Mouse (Mus musculus) left cerebral cortex, postnatal 36 days (tissue): Measurements from ENCODE around the gene Mob1a. TPM values are rescaled to one million over a fixed set of nuclear protein-coding genes. Genes with fewer than 3 reads are reported as not detected.
A peak's percentile ranks its signal among the peaks of the same experiment; 100 is the strongest.
"Not testable (repeated sequence)": the region's sequence is repeated elsewhere in the genome, so short reads cannot be mapped to it uniquely, and the experiment has no call there.

Experiments used
- DNase-seq, 2 experiments: peaks; one replicate each; pipeline ENCODE4 v3.0.0; 2021 to 2022; ENCODE audit warnings: low spot score in 2 of 2, mixed read lengths in 1 of 2
- intact Hi-C: fragments of 180-260 bp; cut with DNase I; formaldehyde crosslinking; loops from one replicate; pipeline ENCODE4 v1.15.1; 2025
- total RNA-seq, 2 experiments: library from RNA; stranded (reverse); gene quantifications; 2 replicates each; pipeline ENCODE4 v1.2.3; 2021

The Mob1a gene
- total RNA-seq, 2 experiments from 2014 or later, result 19.0 to 20.8 TPM

DNA sequence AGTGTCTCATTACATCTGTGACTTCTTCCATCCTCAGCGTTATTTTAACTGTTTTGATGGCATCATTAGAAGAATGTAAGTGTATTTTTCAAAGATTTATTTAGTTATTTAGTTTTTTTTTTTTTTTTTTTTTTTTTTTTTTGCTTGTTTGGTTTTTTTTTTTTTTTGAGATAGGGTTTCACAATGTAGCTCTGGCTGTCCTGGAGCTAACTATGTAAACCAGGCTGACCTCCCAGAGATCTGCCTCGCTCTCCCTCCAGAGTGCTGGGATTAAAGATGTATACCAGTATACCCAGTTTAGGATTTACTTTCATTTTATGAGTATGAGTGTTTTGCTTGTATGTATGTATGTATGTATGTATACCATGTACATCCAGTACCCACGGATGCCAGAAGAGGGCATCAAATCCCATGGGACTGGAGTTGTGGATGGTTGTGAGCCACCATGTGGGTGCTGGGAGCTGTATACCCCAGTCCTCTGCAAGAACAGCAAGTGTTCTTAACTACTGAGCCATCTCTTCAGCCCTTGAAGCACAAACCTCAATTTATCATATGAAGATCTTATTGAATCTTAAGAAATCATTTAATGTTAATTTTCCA is 1.9 kb downstream of the Mob1a start:
- intact Hi-C loops, result loop anchor here (5.0 to 10.0 kb wide), 2 partner anchors 115 to 213 kb away; partner anchors contain the start of gene Mogs
- DNase-seq, result no peak

DNA sequence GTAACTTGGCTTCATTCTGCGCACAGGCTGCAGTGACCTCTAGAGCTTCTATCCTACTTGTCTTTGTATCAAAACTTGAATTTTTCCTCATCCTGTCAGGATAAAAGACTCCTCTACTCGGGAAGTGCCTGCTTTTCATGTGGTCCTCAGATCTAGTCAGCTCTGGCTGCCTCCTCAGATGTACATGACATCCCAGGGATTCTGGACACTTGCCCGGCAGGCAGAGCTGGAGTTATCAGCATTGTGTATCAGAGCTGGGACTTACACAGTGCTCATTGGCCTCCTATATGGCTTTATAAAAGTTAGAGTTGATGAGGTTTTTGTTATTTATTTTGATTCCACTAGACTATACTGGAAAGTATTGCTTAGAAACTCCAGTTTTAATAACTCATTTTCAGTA is 15.6 kb downstream of the Mob1a start:
- DNase-seq, result no peak
- intact Hi-C loops, result no loop called here

DNA sequence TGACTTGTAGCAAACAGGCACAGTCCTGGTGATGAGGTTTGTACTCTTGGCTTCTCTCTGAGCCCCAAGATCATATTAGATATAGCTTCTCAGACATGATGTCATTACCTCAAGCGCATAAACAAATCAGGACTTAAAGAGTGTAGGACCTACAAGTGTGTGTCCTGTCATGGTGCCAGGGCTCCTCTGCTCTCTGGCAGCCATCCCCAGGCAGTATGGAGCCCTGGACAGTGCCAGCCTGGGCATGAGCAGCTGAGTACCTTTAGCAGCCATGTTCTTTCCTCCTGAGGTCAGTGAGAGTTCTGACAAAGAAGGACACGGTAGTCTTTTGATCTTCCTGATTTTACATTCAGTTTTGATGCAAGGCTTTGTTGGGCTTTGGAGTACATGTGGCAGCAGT is 17.1 kb downstream of the Mob1a start:
- intact Hi-C loops, result no loop called here
- DNase-seq, result no peak

DNA sequence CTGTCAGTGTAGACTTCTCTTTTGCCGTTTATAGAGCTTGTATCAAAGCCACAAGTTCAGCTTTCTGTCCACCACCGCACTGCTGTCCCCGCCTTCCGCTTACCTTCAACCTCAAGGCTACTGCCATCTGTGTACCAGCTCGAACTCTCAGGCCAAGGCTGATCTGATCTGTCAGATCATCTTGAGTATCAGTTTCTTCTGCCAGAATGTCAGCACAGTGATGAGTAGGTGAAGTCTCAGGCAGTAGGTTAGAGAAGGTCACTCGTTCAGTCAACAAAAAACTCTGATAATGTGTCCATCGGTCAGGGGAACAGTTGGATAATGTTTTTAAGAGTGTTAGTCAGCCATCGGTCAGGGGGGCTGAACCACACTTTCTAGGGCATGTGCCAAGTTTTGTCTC is 19.5 kb downstream of the Mob1a start:
- intact Hi-C loops, result not testable (repeated sequence)

DNA sequence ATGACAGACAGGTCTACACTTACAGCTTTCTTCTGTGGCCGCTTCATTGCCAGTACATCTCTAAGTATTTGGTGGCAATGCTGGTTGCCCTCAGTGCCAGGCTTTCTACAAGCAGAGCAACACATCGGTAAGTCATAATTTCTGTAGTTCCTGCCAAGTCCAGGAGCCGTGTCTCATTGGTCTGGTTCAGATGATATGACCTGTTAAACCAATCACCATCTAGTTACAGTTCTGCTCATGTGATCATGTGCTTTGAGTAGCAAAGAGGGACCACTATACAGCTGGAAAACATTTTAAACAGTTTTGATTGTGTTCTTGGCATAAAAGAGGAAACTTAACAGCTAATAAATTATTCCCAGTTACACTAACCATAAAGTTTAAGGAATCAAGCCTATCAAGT is 22.1 kb downstream of the Mob1a start:
- intact Hi-C loops, result no loop called here
- DNase-seq, result no peak

More for the DNA sequence above, 19.5 kb downstream of the Mob1a start:
- not testable (repeated sequence) for DNase-seq

DNA sequence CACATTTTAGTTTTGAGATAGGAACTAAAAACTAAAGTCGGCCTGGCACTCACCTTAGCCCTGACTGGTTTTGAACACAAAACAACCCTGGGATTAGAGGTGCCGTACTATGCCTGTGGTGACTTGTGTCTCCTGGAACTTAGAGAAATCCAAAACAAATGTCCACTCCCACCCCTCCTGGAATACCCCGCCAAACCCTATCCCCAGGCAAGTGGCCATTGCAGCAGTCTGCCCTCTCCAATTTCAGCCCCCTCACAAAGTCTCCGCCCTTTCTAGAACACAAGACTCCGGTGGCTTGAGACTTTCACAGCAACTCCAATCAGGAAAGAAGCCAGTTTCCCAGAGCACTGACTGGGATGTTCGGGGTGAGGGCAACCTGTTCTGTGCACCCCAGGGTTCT is 23.1 kb downstream of the Mob1a start, which contains the start of gene Bola3:
TSS of gene Bola3 (plus strand) at position 275 of the 400 bp plus-strand sequence.
- no peak for DNase-seq
- intact Hi-C loops, result no loop called here

DNA sequence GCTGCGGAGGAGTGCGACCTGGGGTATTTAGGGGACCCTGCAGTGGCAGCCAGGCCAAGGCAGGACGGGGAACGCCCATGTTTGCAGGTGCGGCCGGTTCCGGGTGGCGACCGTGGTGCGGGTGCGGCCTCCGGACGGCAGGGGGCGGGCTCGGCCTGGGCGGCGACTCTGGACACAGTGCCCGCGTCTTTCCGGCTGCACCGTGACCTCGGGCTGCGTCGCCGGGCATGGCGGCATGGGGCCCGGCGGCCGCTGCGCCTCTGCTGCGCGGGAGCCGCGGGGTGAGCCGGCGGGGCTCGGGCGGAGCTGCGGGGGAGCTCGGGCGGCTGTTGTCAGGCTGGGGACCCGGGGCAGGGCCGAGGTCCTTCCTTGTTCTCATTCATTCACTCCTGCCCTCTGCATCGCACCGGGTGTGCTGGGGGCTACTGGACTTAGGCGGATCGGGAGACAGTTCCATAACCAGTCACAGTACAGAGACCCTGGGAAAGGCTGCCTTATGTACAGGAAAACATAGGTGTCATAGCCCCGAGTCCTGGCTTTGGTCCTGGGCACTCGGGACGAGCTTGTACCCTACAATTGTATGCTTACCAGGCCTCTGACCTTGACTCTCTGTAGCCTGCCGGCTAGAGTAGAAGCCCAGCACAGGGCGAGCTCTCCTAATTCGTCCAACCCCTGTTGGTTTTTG is 23.6 kb downstream of the Mob1a start:
- intact Hi-C loops, result no loop called here
- peak; percentile 91 for DNase-seq

DNA sequence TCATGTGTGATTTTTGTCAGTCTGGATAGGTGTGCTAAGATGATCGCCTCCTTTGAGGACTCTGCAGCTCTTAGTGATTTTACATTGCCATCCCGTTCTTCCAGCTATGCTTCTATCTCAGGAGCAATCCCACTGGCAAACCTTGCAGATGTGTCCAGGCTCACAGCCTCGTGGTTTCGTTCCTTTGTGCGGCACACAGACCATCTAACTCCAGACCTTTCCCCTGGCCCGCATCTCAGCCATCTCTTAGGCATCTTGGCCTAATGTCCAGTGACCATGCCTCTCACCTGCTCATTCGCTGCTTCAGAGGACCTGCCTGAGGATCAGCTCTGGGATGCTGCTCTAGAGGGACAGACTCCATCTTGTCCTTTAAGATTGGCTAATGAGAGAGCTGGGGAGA is 24.4 kb downstream of the Mob1a start:
- intact Hi-C loops, result no loop called here
- DNase-seq, result no peak

DNA sequence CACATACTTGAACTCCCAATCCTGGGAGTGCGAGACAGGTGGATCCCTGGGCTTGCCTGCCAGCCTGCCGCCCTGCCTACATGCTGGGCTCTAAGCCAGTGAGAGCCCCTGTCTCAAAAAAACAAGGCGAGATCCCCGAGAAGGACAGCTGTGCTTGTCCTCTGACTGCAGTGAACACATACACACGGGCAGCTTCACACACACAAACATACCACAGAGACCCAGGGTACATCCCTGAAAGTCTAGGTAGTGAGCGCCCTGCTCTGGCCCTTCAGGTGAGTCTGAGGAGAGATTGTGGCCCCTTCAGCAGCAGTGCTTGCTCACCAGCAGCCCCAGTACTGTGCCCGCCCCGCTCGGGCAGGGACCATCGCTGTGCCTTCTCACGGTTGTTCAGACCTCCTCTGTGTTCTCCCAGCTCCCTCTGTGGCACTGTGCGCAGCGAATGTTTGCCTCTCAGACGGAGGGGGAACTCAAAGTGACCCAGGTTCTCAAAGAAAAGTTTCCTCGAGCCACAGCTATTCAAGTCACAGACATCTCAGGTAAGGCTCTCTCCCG is 25.1 kb downstream of the Mob1a start:
- no peak for DNase-seq
- intact Hi-C loops, result no loop called here

DNA sequence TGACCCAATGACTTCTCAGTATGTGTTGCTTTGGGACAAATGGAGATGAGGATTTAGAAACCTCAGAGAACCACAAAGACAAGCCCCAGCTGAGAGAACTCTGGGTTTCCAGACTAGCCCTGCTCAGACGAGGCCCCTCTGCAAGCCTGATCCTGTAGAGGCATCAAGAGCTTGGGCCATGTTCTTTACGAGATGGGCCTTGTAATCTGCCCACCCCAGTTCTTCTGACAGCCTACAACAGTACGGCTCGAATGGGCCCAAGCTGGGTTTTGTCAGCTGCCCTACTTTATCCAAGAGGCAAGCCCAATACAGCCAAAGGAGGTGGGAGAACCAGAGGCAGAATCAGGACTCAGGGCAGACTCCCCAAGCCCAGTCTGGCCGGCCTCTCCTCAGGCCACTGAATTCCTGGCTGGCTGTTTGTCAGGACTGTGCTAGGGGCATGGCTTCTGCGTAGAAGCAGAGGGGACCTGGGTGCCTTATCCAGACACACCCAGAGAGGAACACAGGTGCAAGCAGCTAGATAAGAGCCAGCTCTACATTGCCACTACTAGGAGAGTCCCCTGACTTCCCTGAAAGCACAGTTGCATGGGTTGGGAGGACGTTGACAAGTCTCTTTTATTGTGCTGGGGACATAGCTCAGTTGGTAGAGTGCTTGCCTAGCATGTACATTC is 25.8 kb downstream of the Mob1a start:
- no peak for DNase-seq
- intact Hi-C loops, result no loop called here

DNA sequence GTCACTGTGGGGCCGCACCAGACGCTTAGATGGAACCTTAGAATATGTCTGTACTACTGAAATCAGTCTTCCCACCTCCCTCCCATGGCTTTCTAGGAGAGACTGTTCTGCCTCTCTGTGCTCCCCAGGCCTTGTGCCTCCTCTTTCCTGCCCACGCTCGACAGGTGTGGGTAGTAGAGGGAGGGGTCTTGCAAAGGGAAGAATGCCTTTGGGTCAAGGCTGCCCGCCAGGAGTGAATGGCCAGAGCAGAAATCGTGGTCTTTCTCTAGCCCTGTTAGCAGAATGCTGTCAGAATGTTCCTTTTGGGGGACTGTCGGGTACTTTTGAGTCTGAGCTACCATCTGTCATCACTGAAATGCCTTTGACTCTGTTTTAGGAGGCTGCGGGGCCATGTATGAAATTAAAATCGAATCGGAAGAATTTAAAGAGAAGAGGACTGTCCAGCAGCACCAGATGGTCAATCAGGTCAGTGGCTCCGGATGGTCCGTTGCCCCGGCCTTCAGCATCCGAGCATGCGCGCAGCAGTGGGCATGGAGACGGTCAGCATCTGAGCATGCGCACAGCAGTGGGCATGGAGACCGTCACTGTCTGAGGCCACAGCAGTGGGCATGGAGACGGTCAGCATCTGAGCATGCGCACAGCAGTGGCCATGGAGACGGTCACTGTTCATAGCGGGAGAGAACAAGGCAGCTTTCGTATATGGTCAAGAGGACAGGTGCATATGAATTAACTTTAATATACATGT is 27.0 kb downstream of the Mob1a start:
- no peak for DNase-seq
- intact Hi-C loops, result no loop called here

DNA sequence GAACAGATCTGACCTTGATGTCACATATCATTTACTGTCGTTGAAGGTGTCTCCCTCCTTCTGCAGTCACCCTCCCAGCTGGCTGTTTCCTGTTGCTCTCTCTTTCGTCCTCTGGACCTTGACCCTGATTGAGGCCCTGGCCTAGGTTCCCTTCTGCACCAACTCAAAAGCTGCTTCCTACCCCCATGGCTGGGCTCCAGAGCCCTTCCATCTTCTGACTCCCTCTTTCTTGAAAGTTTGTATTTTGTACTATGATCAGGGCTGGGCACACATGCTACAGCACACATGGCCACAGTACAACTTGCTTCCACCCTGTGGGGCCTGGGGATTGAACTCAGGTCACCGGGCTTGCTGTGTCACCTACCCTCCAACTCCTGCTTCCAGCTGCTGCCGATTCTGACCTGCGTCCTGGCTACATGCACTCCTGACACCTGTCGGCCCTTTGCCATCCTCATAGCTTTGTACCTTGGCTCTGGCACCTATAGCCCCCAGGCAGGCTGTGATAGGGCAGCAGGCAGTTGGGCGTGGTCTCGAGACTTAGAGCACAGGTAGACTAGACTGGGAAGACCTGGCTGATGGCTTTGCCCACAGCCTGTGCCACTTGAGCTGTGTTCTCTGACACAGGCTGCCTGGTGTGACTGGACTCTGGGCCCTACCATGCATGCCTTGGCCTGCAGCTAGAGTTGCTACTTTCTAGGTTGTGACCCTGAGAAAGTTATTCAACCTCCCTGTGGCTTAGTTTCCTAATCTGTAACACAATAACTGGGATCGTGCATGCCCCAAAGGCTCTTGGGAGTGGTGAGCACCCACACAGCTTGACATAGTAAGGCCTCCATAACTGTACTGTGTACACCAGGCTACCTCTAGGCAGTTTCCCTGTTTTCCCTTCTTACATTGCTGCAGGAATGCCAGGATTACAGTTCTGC is 29.3 kb downstream of the Mob1a start:
- intact Hi-C loops, result loop anchor here (5.0 kb wide), 1 partner anchor 317 kb away; no protein-coding TSS in a partner anchor
- DNase-seq, result no peak

DNA sequence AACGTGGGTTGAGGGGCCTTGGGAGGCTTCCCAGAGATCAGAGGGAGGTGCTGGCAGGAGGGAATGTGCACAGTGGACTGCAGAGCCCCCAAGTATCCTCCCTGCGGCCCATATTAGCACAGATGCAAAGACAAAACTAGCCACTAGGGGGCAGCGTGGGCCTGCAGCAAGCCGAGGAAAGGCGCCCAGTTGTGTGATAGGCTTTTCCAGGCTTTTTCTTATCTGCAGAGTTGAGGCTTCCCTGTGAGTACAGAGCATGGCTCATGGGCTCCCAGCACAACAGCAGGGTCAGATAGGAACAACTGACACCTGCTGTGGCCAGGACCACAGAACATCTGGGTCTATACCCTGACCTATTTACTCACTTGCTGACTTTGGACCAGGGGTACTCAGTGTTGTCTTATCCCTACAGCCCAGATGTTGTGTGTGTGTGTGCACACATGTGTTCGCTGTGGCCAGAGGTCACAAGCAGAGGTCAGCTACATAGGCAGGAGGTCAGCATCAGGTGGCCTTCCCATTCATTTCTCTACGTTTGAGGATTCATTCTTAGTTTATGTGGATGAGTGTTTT is 30.8 kb downstream of the Mob1a start:
- intact Hi-C loops, result loop anchor here (1.0 to 5.0 kb wide), 3 partner anchors 156 to 316 kb away; no protein-coding TSS in a partner anchor
- peak; percentile 82 for DNase-seq

DNA sequence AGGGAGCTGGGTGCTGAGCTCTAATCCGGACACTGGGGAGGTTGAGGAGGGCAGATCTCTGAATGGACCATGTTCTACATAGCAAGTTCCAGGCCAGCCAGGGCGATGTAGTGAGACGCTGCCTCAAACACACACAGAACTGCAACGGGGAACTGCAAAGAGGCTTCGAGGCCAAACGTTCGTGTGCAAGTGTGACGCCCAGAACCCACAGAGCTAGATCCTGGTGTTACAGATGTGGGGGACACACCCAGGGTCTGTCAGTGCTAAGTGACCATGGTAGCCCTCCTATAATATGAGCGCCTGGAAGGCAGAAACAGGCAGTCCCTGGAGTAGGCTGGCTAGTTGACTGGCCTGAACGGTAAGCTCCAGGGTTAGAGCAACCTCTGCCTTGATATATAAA is 31.6 kb downstream of the Mob1a start:
- DNase-seq, result no peak
- intact Hi-C loops, result loop anchor here (2.0 to 5.0 kb wide), 2 partner anchors 213 to 315 kb away; no protein-coding TSS in a partner anchor

DNA sequence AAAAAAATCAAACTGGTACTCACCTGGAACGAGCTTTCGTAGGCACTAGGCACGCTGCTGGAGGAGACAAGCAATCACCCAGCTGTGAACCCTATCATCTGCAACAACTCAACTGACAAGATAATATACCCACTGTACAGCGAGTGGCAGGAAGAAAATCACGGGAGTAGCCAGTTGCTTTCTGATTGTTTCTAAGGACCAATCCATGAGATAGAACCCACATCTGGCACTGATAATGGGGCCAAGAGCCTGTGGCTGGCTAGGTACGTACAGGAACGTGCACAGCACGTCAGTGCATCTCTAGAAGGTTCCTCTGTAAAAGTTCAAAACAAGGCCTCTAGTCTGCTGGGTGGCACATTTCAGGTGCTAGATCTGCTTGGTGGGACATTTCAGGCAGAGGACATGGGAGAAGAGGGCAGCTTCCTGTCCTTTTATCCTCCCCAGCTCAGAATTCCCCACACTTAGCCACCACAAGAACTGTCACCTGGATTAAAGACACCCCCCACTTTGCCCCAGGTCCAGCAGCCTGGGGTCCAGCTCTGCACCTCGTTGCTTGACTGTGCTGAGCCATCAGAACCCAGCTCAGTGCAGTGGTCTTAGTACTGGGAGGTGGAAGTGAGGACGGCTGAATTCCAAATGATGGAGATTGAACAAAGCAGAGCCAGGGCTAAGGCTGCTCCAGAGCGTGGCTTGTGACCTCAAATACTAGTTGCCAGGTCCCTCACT is 35.9 kb downstream of the Mob1a start:
- no peak for DNase-seq

DNA sequence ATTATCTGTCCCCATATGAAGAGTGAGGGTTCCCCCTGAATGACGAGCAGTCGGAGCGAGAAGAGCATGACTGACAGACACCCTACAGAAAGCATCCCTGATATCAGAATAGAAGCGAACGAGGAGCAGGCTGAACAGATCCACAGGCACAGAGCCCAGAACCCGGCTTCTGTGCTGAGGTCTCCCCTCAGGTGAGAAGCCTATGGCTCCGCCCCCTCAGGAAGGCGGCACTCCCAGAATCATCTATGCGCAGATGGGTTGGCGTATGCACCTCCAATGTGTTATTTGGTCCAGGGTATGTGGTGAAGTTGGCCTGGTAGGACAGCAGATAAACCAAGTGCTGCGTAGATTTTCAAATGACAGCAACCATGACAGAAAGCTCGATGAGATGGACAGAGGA is 37.3 kb downstream of the Mob1a start:
- no peak for DNase-seq
- intact Hi-C loops, result no loop called here

More for the DNA sequence above, 35.9 kb downstream of the Mob1a start:
- intact Hi-C loops, result no loop called here

DNA sequence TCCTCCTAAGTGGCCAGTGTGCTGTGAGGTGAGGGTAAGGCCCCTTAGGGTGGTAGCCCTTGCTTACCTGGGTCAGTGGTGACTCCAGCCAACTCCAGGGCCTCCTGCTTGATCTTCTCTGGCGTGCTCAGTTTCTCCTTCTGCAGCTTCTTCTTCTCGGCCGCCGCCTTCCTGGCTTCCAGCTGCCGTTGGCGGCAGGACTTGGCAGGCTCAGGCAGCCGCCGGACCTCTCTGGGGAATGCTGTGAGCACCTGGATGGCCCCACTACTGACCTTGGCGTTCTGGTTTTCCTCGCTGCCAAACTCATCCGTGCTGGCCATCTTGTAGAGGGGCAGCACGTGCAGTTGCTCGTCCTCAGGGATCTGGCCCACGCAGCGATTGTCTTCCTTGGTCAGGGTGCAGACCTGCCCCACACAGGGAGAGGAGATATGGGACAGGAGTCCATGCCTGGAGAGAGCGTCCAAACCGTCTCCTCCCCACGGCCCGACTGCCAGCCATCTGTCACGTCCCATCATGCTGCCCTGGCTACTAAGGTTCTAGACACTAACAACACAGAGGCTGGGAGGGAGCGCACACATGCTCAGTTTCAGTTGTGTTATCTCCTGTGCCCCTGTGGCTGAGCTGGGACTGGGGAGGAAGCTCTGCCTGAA is 44.6 kb downstream of the Mob1a start:
- no peak for DNase-seq
- intact Hi-C loops, result loop anchor here (5.0 kb wide), 1 partner anchor 72 kb away; no protein-coding TSS in a partner anchor
